Comparison of ENCODE assay signal across 9 mouse cellular contexts in the genomic region with DNA sequence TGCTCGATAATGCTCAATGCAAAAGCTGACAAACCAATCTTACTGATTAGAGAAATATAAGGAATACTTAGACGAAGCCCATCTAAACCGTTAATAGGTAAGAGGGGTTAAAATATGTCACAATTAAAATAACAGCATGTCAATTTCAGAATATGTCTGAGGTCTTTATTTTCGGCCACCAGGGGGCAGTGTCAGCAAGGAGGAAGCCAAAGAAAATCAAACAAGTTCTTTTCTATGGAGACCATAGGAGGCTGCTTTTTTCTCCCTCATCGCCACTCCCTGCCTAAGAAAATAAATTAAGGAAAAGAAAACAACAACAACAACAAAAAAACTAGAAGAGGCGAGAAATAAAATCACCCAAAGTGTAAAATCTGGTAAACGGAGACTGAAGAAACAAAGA.
DNase-seq lines count a peak whose midpoint lies in the region; ATAC-seq and TF ChIP-seq lines count a peak whose summit lies in the region.
"Had no signal": no experiment of that assay in that cellular context is flagged by ENCODE, and none has a peak within 500 bp of the region (broad histone marks: within the 10 kb centered on the region; RNA-seq: fewer than 3 reads in every experiment).

No protein-coding gene starts in this region.

- peak; percentile 57 for TF ChIP-seq RAD21 in MEL (IDR thresholded peaks at IDR 0.05; ENCODE audit: low read depth, low read length)

- peak; percentile 44 to 66 (median 57) for TF ChIP-seq CTCF in MEL (IDR thresholded peaks at IDR 0.05 in 2 of 3, conservative IDR thresholded peaks at IDR 0.05 in 1 of 3; ENCODE audit: control insufficient read depth in 1 of 3, insufficient read depth in 1 of 3, low read depth in 2 of 3, low read length in 3 of 3, poor library complexity in 1 of 3, severe bottlenecking in 1 of 3)
- peak; percentile 54; the same call in 1 of the 2 replicates for TF ChIP-seq CTCF in brain, embryonic 14.5 days (IDR thresholded peaks at IDR 0.05; ENCODE audit: borderline replicate concordance, extremely low read depth, insufficient read depth, insufficient read length)

- no peak for TF ChIP-seq POLR2A in MEL (IDR thresholded peaks at IDR 0.05; ENCODE audit: control insufficient read depth in 1 of 2, insufficient read depth in 1 of 2, low read depth in 1 of 2, low read length in 2 of 2, poor library complexity in 1 of 2)
- TF ChIP-seq POLR2A in brain, embryonic 14.5 days (IDR thresholded peaks at IDR 0.05; ENCODE audit: borderline replicate concordance, extremely low read depth, insufficient read depth, insufficient read length, poor library complexity, severe bottlenecking) = no peak

- H3K9me3 ChIP-seq in hindbrain, embryonic 10.5 days = no peaks in the 10 kb centered on the region
- no peaks in the 10 kb centered on the region for H3K9me3 ChIP-seq in hindbrain, embryonic 12.5 days (replicated peaks)
- H3K9me3 ChIP-seq in MEL (replicated peaks; ENCODE audit: insufficient read depth, low read length) = no peaks in the 10 kb centered on the region
- H3K9me3 ChIP-seq: embryonic facial prominence, embryonic 13.5 days had no signal

- H3K27ac ChIP-seq in hindbrain, embryonic 10.5 days = no peak overlapping the region
- no peak overlapping the region for H3K27ac ChIP-seq in hindbrain, embryonic 12.5 days
- no peak overlapping the region for H3K27ac ChIP-seq in MEL (ENCODE audit: control insufficient read depth, low read depth, low read length)
- H3K27ac ChIP-seq: embryonic facial prominence, embryonic 13.5 days had no signal

- H3K4me2 ChIP-seq in hindbrain, embryonic 12.5 days (replicated peaks) = no peak overlapping the region
- H3K4me2 ChIP-seq: embryonic facial prominence, embryonic 13.5 days had no signal

- no peak for ATAC-seq in hindbrain, embryonic 12.5 days (ENCODE audit: low FRiP score)
- ATAC-seq in activated CD4-positive, CD25-positive, alpha-beta regulatory T cell, adult 4 months = no peak

- no peak overlapping the region for H3K4me3 ChIP-seq in hindbrain, embryonic 10.5 days
- H3K4me3 ChIP-seq in hindbrain, embryonic 12.5 days = no peak overlapping the region
- H3K4me3 ChIP-seq in MEL (ENCODE audit: control insufficient read depth in 1 of 2, insufficient read depth in 1 of 2, low read depth in 2 of 2, low read length in 2 of 2) = no peak overlapping the region
- H3K4me3 ChIP-seq: embryonic facial prominence, embryonic 13.5 days had no signal

- peak; percentile 50 for DNase-seq in hindbrain, embryonic 10.5 days (ENCODE audit: low spot score)
- peak; percentile 57 for DNase-seq in MEL (ENCODE audit: low read depth, low spot score)
- peak; percentile 79 for DNase-seq in brain, embryonic 14.5 days (ENCODE audit: low read depth)
- DNase-seq in frontal cortex, postnatal 25 days (ENCODE audit: low spot score in 2 of 2) = peak; percentile 29 to 46
- peak; percentile 49 to 64 for DNase-seq in left cerebral cortex, postnatal 10 days (ENCODE audit: extremely low spot score in 1 of 2, low spot score in 2 of 2)
- DNase-seq in retina, adult 2 months (ENCODE audit: low read depth, low spot score) = peak; percentile 28

- no peaks in the 10 kb centered on the region for H3K36me3 ChIP-seq in hindbrain, embryonic 10.5 days
- H3K36me3 ChIP-seq in hindbrain, embryonic 12.5 days = no peaks in the 10 kb centered on the region
- H3K36me3 ChIP-seq in MEL (ENCODE audit: control insufficient read depth in 1 of 2, insufficient read depth in 2 of 2, low read length in 2 of 2) = no peaks in the 10 kb centered on the region
- H3K36me3 ChIP-seq: embryonic facial prominence, embryonic 13.5 days had no signal

- H3K27me3 ChIP-seq in hindbrain, embryonic 10.5 days (ENCODE audit: insufficient read depth, poor library complexity, severe bottlenecking) = no peaks in the 10 kb centered on the region
- H3K27me3 ChIP-seq in hindbrain, embryonic 12.5 days = no peaks in the 10 kb centered on the region
- H3K27me3 ChIP-seq in MEL (ENCODE audit: control insufficient read depth in 1 of 2, insufficient read depth in 2 of 2, low read length in 2 of 2) = no peaks in the 10 kb centered on the region
- H3K27me3 ChIP-seq: embryonic facial prominence, embryonic 13.5 days had no signal

- H3K4me1 ChIP-seq in hindbrain, embryonic 10.5 days (replicated peaks) = no peaks in the 10 kb centered on the region
- 0 out of 2 replicates have a peak, but pooled peaks cover 2% of the 10 kb centered on the region for H3K4me1 ChIP-seq in hindbrain, embryonic 12.5 days
- H3K4me1 ChIP-seq in MEL (ENCODE audit: control insufficient read depth in 1 of 2, insufficient read depth in 2 of 2, low read length in 2 of 2) = no peaks in the 10 kb centered on the region
- H3K4me1 ChIP-seq: embryonic facial prominence, embryonic 13.5 days had no signal

- TF ChIP-seq EP300 in MEL (IDR thresholded peaks at IDR 0.05; ENCODE audit: low read depth in 1 of 2, low read length in 2 of 2) = no peak

- H3K9ac ChIP-seq in hindbrain, embryonic 12.5 days = no peak overlapping the region
- H3K9ac ChIP-seq in MEL (ENCODE audit: control insufficient read depth, low read depth, low read length, poor library complexity, severe bottlenecking) = no peak overlapping the region
- H3K9ac ChIP-seq: embryonic facial prominence, embryonic 13.5 days had no signal

- intact Hi-C loops in left cerebral cortex, postnatal 10 days (cut with DNase I) = no loop called here

- 41% methylated on average over 7 of the region's 7 CpGs for WGBS in hindbrain, embryonic 10.5 days
- WGBS in hindbrain, embryonic 12.5 days = 40% methylated on average over 7 of the region's 7 CpGs

- H3K79me2 ChIP-seq in MEL (ENCODE audit: control insufficient read depth, insufficient read depth, low read length, poor library complexity) = no peaks in the 10 kb centered on the region

TF ChIP-seq in MEL, 35 proteins besides CTCF, POLR2A, EP300 and RAD21:
- TF ChIP-seq SMC3 (IDR thresholded peaks at IDR 0.05; ENCODE audit: low read depth, low read length) (peak; percentile 62), ZC3H11A (IDR thresholded peaks at IDR 0.05; ENCODE audit: low read depth, low read length) (peak; percentile 23; the same call in 1 of the 2 replicates), CHD1 (IDR thresholded peaks at IDR 0.05; ENCODE audit: low read depth, low read length) (no peak)

Comparison
In these comparisons a context has a peak if more than half of its experiments do, and no peak if none do; other contexts are left out.
1. DNase-seq: peak in every context shown above with its lines; median percentile 79 in brain, embryonic 14.5 days; 57 in MEL; 56 in left cerebral cortex, postnatal 10 days; 50 in hindbrain, embryonic 10.5 days; 38 in frontal cortex, postnatal 25 days; 28 in retina, adult 2 months.